Comparison of ENCODE assay signal across 10 mouse cellular contexts in the genomic region with DNA sequence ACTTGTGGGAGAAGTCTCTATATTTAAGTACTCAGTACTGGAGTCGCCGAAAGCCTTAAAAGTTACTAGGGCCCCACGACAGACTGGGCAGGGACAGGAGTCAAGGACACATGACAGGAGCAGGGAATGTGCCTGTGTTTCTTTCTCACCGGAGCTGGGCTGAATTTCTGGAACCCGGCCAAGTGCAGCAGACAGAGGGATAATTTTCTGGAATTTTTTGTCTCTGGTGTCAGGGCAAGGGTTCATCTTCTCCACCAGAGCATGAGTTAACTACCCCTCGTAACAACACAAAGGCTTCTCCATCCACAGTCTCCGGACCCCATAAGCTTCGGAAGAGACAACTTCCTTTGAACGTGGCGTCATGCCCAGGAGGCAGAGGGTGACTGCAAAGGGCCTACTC. TPM values are rescaled to one million over a fixed set of nuclear protein-coding genes. Genes with fewer than 3 reads are reported as not detected.
DNase-seq lines count a peak whose midpoint lies in the region; ATAC-seq and TF ChIP-seq lines count a peak whose summit lies in the region.
"Had no signal": no experiment of that assay in that cellular context is flagged by ENCODE, and none has a peak within 500 bp of the region (broad histone marks: within the 10 kb centered on the region; RNA-seq: fewer than 3 reads in every experiment).

No protein-coding gene starts in this region.

- H3K9me3 ChIP-seq in hindbrain, postnatal 0 days (ENCODE audit: low read length), result no peaks in the 10 kb centered on the region
- no peaks in the 10 kb centered on the region for H3K9me3 ChIP-seq in hindbrain, embryonic 11.5 days (ENCODE audit: control insufficient read depth, low read length)
- H3K9me3 ChIP-seq in heart, embryonic 12.5 days (replicated peaks), result 0 out of 2 replicates have a peak, but pooled peaks cover 3% of the 10 kb centered on the region

- ATAC-seq in hindbrain, postnatal 0 days, result no peak
- no peak for ATAC-seq in hindbrain, embryonic 11.5 days (ENCODE audit: low FRiP score)
- 0 out of 2 replicates have a peak, but pooled peaks have one; percentile 61 for ATAC-seq in heart, embryonic 12.5 days (ENCODE audit: insufficient number of reproducible peaks, low FRiP score)
- no peak for ATAC-seq in megakaryocyte, adult 5-6 weeks (ENCODE audit: poor library complexity, severe bottlenecking)

- peak; percentile 20 for DNase-seq in hindbrain, postnatal 0 days (ENCODE audit: low spot score)
- DNase-seq in hindbrain, embryonic 11.5 days (ENCODE audit: low spot score), result no peak
- DNase-seq in adrenal gland, adult (ENCODE audit: inconsistent age in 2 of 2, low spot score in 1 of 2), result peak; percentile 66 to 84
- peak; percentile 12 for DNase-seq in mesoderm, embryonic 11.5 days (ENCODE audit: low read depth, low spot score)
- DNase-seq in neural tube, embryonic 10.5 days (ENCODE audit: extremely low spot score, low spot score), result no peak
- no peak for DNase-seq in layer of hippocampus, adult 8-10 months (ENCODE audit: low spot score in 2 of 2)

- no peaks in the 10 kb centered on the region for H3K27me3 ChIP-seq in hindbrain, postnatal 0 days (ENCODE audit: insufficient read depth, low read length)
- H3K27me3 ChIP-seq in hindbrain, embryonic 11.5 days (ENCODE audit: control insufficient read depth, insufficient read depth, low read length), result no peaks in the 10 kb centered on the region; the same call in 1 of the 2 replicates
- H3K27me3 ChIP-seq in heart, embryonic 12.5 days (replicated peaks), result no peaks in the 10 kb centered on the region

- WGBS in hindbrain, postnatal 0 days, result 53% methylated on average over 10 of the region's 10 CpGs
- 82% methylated on average over 10 of the region's 10 CpGs for WGBS in hindbrain, embryonic 11.5 days
- WGBS in heart, embryonic 12.5 days, result 35% methylated on average over 10 of the region's 10 CpGs

- no peak overlapping the region for H3K27ac ChIP-seq in hindbrain, postnatal 0 days
- no peak overlapping the region for H3K27ac ChIP-seq in hindbrain, embryonic 11.5 days (ENCODE audit: low read depth, low read length)
- peak overlapping the region; percentile 86 for H3K27ac ChIP-seq in heart, embryonic 12.5 days (ENCODE audit: poor library complexity, severe bottlenecking)

- no peak overlapping the region for H3K4me3 ChIP-seq in hindbrain, postnatal 0 days (ENCODE audit: low read length)
- no peak overlapping the region for H3K4me3 ChIP-seq in hindbrain, embryonic 11.5 days (ENCODE audit: low read depth, low read length)
- H3K4me3 ChIP-seq in heart, embryonic 12.5 days, result no peak overlapping the region

- no peak overlapping the region for H3K4me2 ChIP-seq in hindbrain, postnatal 0 days (ENCODE audit: low read depth, low read length)
- H3K4me2 ChIP-seq in hindbrain, embryonic 11.5 days (replicated peaks; ENCODE audit: low read depth, low read length), result no peak overlapping the region
- H3K4me2 ChIP-seq in heart, embryonic 12.5 days, result no peak overlapping the region

- H3K4me1 ChIP-seq in hindbrain, postnatal 0 days (ENCODE audit: insufficient read depth, low read length), result no peaks in the 10 kb centered on the region
- H3K4me1 ChIP-seq in hindbrain, embryonic 11.5 days (replicated peaks; ENCODE audit: control insufficient read depth, insufficient read depth, low read length), result no peaks in the 10 kb centered on the region
- peaks cover 7% of the 10 kb centered on the region for H3K4me1 ChIP-seq in heart, embryonic 12.5 days (replicated peaks)

- H3K9ac ChIP-seq in hindbrain, postnatal 0 days (replicated peaks; ENCODE audit: low read length), result no peak overlapping the region
- no peak overlapping the region for H3K9ac ChIP-seq in hindbrain, embryonic 11.5 days (ENCODE audit: low read depth, low read length)
- H3K9ac ChIP-seq in heart, embryonic 12.5 days, result no peak overlapping the region

- H3K36me3 ChIP-seq in hindbrain, postnatal 0 days (ENCODE audit: insufficient read depth, low read length), result no peaks in the 10 kb centered on the region
- no peaks in the 10 kb centered on the region for H3K36me3 ChIP-seq in hindbrain, embryonic 11.5 days (ENCODE audit: control insufficient read depth, insufficient read depth, low read length)
- no peaks in the 10 kb centered on the region for H3K36me3 ChIP-seq in heart, embryonic 12.5 days

- no peak for TF ChIP-seq CTCF in hindbrain, postnatal 0 days (IDR thresholded peaks at IDR 0.05; ENCODE audit: low read depth)

RNA-seq across cellular contexts. Expression of a gene that starts 4.7 kb away (rescaled TPM):
- 8.9 and 10.6 TPM in 2 replicates for total RNA-seq in hindbrain, postnatal 0 days (2014; rRNA removed)
- 7.9 and 9.3 TPM in 2 replicates for polyA plus RNA-seq in hindbrain, postnatal 0 days (2015; fragmentation: Nextera tagmentation; extraction: Ambion mirVana)
- polyA plus RNA-seq in hindbrain, embryonic 11.5 days (2014; fragmentation: Nextera tagmentation; extraction: Ambion mirVana), result 2.8 and 3.3 TPM in 2 replicates
- 4.4 and 4.7 TPM in 2 replicates for polyA plus RNA-seq in heart, embryonic 12.5 days (2016; fragmentation: Nextera tagmentation; extraction: Ambion mirVana)
- total RNA-seq in megakaryocyte, adult 5-6 weeks (2015), result 9.1 and 14.3 TPM in 2 replicates
- 1.3 and 2.8 TPM in 2 replicates for total RNA-seq in megakaryocyte, adult 5-6 weeks (2017)
- 10 to 100 TPM; 49.8 to 67.2 (median 58.5) TPM for total RNA-seq in layer of hippocampus, adult 8-10 months (2022)

RNA-seq across cellular contexts. Expression of a gene that starts 27.5 kb away (rescaled TPM):
- not detected in 2 replicates for total RNA-seq in hindbrain, postnatal 0 days (2014; rRNA removed)
- polyA plus RNA-seq in hindbrain, postnatal 0 days (2015; fragmentation: Nextera tagmentation; extraction: Ambion mirVana), result not detected in 2 replicates
- not detected in 2 replicates for polyA plus RNA-seq in hindbrain, embryonic 11.5 days (2014; fragmentation: Nextera tagmentation; extraction: Ambion mirVana)
- not detected in 2 replicates for polyA plus RNA-seq in heart, embryonic 12.5 days (2016; fragmentation: Nextera tagmentation; extraction: Ambion mirVana)
- not detected in 2 replicates for total RNA-seq in megakaryocyte, adult 5-6 weeks (2015)
- total RNA-seq in megakaryocyte, adult 5-6 weeks (2017), result not detected in 2 replicates
- total RNA-seq in layer of hippocampus, adult 8-10 months (2022), result not detected
- total RNA-seq: CH12.LX; left cerebral cortex, postnatal 36 days had no signal

Comparison
In these comparisons a context has a peak if more than half of its experiments do, and no peak if none do; other contexts are left out.
1. DNase-seq: peak in hindbrain, postnatal 0 days (single experiment), adrenal gland, adult (2 of 2) and mesoderm, embryonic 11.5 days (single experiment); none in hindbrain, embryonic 11.5 days (single experiment), neural tube, embryonic 10.5 days (single experiment) and layer of hippocampus, adult 8-10 months (0 of 2).